28 mouse cellular contexts compared by ENCODE assay signal in the genomic region with DNA sequence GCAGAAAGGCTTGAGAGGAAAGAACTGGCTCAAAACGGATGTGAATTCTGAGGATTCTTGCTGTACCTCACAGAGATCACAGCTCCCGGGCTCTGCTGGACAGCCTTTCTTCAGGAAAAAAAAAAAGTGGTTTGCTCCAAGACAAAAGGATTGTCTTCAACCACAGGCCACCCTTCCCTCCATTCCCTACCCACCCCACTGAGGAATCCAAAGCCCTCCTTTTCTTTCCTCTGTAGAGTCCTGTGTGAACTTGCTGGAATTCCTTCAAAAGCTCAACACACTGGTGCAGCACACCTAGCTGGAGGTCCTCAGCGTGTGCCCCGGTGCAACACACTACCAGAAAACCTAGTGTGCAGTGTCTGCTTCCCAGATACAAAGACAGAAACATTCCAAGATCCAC. TPM values are rescaled to one million over a fixed set of nuclear protein-coding genes. Genes with fewer than 3 reads are reported as not detected.
A peak's percentile ranks its signal among the peaks of the same experiment; 100 is the strongest.
DNase-seq lines count a peak whose midpoint lies in the region; ATAC-seq and TF ChIP-seq lines count a peak whose summit lies in the region.
"Had no signal": no experiment of that assay in that cellular context is flagged by ENCODE, and none has a peak within 500 bp of the region (broad histone marks: within the 10 kb centered on the region; RNA-seq: fewer than 3 reads in every experiment).

No protein-coding gene starts in this region.

- no peaks in the 10 kb centered on the region for H3K9me3 ChIP-seq in heart, embryonic 11.5 days (replicated peaks; ENCODE audit: control insufficient read depth, low read length)
- no peaks in the 10 kb centered on the region for H3K9me3 ChIP-seq in midbrain, embryonic 10.5 days (replicated peaks)
- H3K9me3 ChIP-seq in midbrain, postnatal 0 days (ENCODE audit: low read length): no peaks in the 10 kb centered on the region
- H3K9me3 ChIP-seq: hindbrain, embryonic 13.5 days; kidney, embryonic 15.5 days; megakaryocyte, embryonic 14.5 days; midbrain, embryonic 13.5 days had no signal

- H3K4me2 ChIP-seq in heart, embryonic 11.5 days: no peak overlapping the region
- no peak overlapping the region for H3K4me2 ChIP-seq in midbrain, postnatal 0 days (ENCODE audit: low read depth, low read length, poor library complexity, severe bottlenecking)
- H3K4me2 ChIP-seq: hindbrain, embryonic 13.5 days; kidney, embryonic 15.5 days; midbrain, embryonic 13.5 days had no signal

- TF ChIP-seq CTCF in midbrain, postnatal 0 days (IDR thresholded peaks at IDR 0.05): no peak

- H3K27me3 ChIP-seq in heart, embryonic 11.5 days (ENCODE audit: control insufficient read depth, insufficient read depth, low read length): no peaks in the 10 kb centered on the region
- no peaks in the 10 kb centered on the region for H3K27me3 ChIP-seq in midbrain, embryonic 10.5 days (ENCODE audit: low read depth, poor library complexity, severe bottlenecking)
- H3K27me3 ChIP-seq in midbrain, postnatal 0 days (ENCODE audit: insufficient read depth, low read length): no peaks in the 10 kb centered on the region
- H3K27me3 ChIP-seq: hindbrain, embryonic 13.5 days; kidney, embryonic 15.5 days; megakaryocyte, embryonic 14.5 days; midbrain, embryonic 13.5 days; Patski had no signal

- WGBS in heart, embryonic 11.5 days (ENCODE audit: insufficient replicate concordance): 83% methylated on average over 4 of the region's 4 CpGs
- WGBS in midbrain, embryonic 10.5 days: 62% methylated on average over 4 of the region's 4 CpGs
- 68% methylated on average over 4 of the region's 4 CpGs for WGBS in midbrain, postnatal 0 days

- no peak overlapping the region for H3K4me3 ChIP-seq in heart, embryonic 11.5 days (ENCODE audit: low read depth, low read length)
- no peak overlapping the region for H3K4me3 ChIP-seq in midbrain, embryonic 10.5 days
- no peak overlapping the region for H3K4me3 ChIP-seq in midbrain, postnatal 0 days (ENCODE audit: low read depth, low read length)
- H3K4me3 ChIP-seq: erythroblast, embryonic 14.5 days; hindbrain, embryonic 13.5 days; kidney, embryonic 15.5 days; megakaryocyte, embryonic 14.5 days; midbrain, embryonic 13.5 days had no signal

- peaks cover 20% of the 10 kb centered on the region for H3K36me3 ChIP-seq in heart, embryonic 11.5 days (ENCODE audit: control insufficient read depth, insufficient read depth, low read length)
- peaks cover 37% of the 10 kb centered on the region for H3K36me3 ChIP-seq in midbrain, embryonic 10.5 days
- H3K36me3 ChIP-seq in midbrain, postnatal 0 days (ENCODE audit: insufficient read depth, low read length): peaks cover 29% of the 10 kb centered on the region

- H3K4me1 ChIP-seq in heart, embryonic 11.5 days (ENCODE audit: control insufficient read depth, insufficient read depth, low read length): peaks cover 4% of the 10 kb centered on the region; the same call in 1 of the 2 replicates
- H3K4me1 ChIP-seq in midbrain, embryonic 10.5 days: peaks cover 30% of the 10 kb centered on the region
- no peaks in the 10 kb centered on the region for H3K4me1 ChIP-seq in midbrain, postnatal 0 days (ENCODE audit: insufficient read depth, low read length)
- H3K4me1 ChIP-seq: hindbrain, embryonic 13.5 days; kidney, embryonic 15.5 days had no signal

- peak overlapping the region; percentile 54; the same call in 1 of the 2 replicates for H3K27ac ChIP-seq in heart, embryonic 11.5 days (ENCODE audit: low read depth, low read length)
- peak overlapping the region; percentile 55 for H3K27ac ChIP-seq in midbrain, embryonic 10.5 days (replicated peaks)
- no peak overlapping the region for H3K27ac ChIP-seq in midbrain, postnatal 0 days (ENCODE audit: low read depth, low read length)
- H3K27ac ChIP-seq: hindbrain, embryonic 13.5 days; kidney, embryonic 15.5 days; liver, embryonic 14.5 days; midbrain, embryonic 13.5 days had no signal

- H3K9ac ChIP-seq in heart, embryonic 11.5 days (ENCODE audit: low read depth, low read length): no peak overlapping the region
- no peak overlapping the region for H3K9ac ChIP-seq in midbrain, postnatal 0 days (replicated peaks; ENCODE audit: low read length, poor library complexity, severe bottlenecking)
- H3K9ac ChIP-seq: forebrain, postnatal 0 days; hindbrain, embryonic 13.5 days; kidney, embryonic 15.5 days; liver, embryonic 14.5 days; midbrain, embryonic 13.5 days had no signal

- ATAC-seq in heart, embryonic 11.5 days (replicated peaks; ENCODE audit: insufficient number of reproducible peaks, low FRiP score, low TSS enrichment): no peak
- no peak for ATAC-seq in midbrain, postnatal 0 days (ENCODE audit: low FRiP score)
- ATAC-seq: forebrain, postnatal 0 days; midbrain, embryonic 13.5 days; Patski had no signal

- DNase-seq in heart, adult 18-20 months: no peak
- DNase-seq in midbrain, embryonic 10.5 days (ENCODE audit: low spot score): no peak
- no peak for DNase-seq in midbrain, postnatal 0 days (ENCODE audit: low spot score)
- DNase-seq in R1 (ENCODE audit: low read depth, low spot score): peak; percentile 93
- no peak for DNase-seq in B cell, adult 2 months
- DNase-seq in urinary bladder, postnatal 4 days (ENCODE audit: low spot score in 2 of 2): no peak
- DNase-seq: adrenal gland, postnatal 25 days; cerebellum, adult 11-12 months; cerebellum, adult 9-11 months; embryo, embryonic 11 days; forebrain, postnatal 0 days; gastrocnemius, postnatal 10 days; heart, postnatal 14 days; kidney, adult 11 months; kidney, postnatal 25 days; liver; lung, adult 2 months; lung, postnatal 4 days; thymus, adult 2 months; thymus, postnatal 36 days had no signal

RNA-seq across cellular contexts. Expression of a gene that starts 1.8 kb away (rescaled TPM):
- 42.2 and 46.1 TPM in 2 replicates for polyA plus RNA-seq in heart, embryonic 11.5 days (2014; fragmentation: Nextera tagmentation; extraction: Ambion mirVana)
- total RNA-seq in heart, adult 18-20 months (2021): 10 to 100 TPM; 44.4 to 49.4 TPM
- polyA plus RNA-seq in midbrain, embryonic 10.5 days (2016; fragmentation: Nextera tagmentation; extraction: Ambion mirVana): 54.1 and 64.4 TPM in 2 replicates
- 34.7 and 39.8 TPM in 2 replicates for total RNA-seq in midbrain, postnatal 0 days (2014; rRNA removed)
- polyA plus RNA-seq in midbrain, postnatal 0 days (2015; fragmentation: Nextera tagmentation; extraction: Ambion mirVana): 40.8 and 45.0 TPM in 2 replicates

RNA-seq across cellular contexts. Expression of a gene that starts 22.4 kb away (rescaled TPM):
- polyA plus RNA-seq in heart, embryonic 11.5 days (2014; fragmentation: Nextera tagmentation; extraction: Ambion mirVana): 85.0 and 86.7 TPM in 2 replicates
- 10 to 100 TPM; 46.4 to 52.7 TPM for total RNA-seq in heart, adult 18-20 months (2021)
- 18.1 and 19.5 TPM in 2 replicates for polyA plus RNA-seq in midbrain, embryonic 10.5 days (2016; fragmentation: Nextera tagmentation; extraction: Ambion mirVana)
- total RNA-seq in midbrain, postnatal 0 days (2014; rRNA removed): 6.2 and 9.9 TPM in 2 replicates
- polyA plus RNA-seq in midbrain, postnatal 0 days (2015; fragmentation: Nextera tagmentation; extraction: Ambion mirVana): 9.7 and 10.8 TPM in 2 replicates

RNA-seq across cellular contexts. Expression of a gene that starts 56.9 kb away (rescaled TPM):
- 20.5 and 25.0 TPM in 2 replicates for polyA plus RNA-seq in heart, embryonic 11.5 days (2014; fragmentation: Nextera tagmentation; extraction: Ambion mirVana)
- total RNA-seq in heart, adult 18-20 months (2021): 10 to 100 TPM; 42.5 to 44.6 TPM
- polyA plus RNA-seq in midbrain, embryonic 10.5 days (2016; fragmentation: Nextera tagmentation; extraction: Ambion mirVana): 18.1 and 22.1 TPM in 2 replicates
- total RNA-seq in midbrain, postnatal 0 days (2014; rRNA removed): 28.8 and 30.6 TPM in 2 replicates
- polyA plus RNA-seq in midbrain, postnatal 0 days (2015; fragmentation: Nextera tagmentation; extraction: Ambion mirVana): 20.1 and 23.6 TPM in 2 replicates
